Mouse (Mus musculus): ENCODE measurements at regions not wholly inside any gene's neighbourhood (a gene's known extent, or its start where the extent isn't known, plus 50 kb on each side); places are given as distances from the start of the nearest gene placed in this dataset.
"Not testable (repeated sequence)": the region's sequence is repeated elsewhere in the genome, so short reads cannot be mapped to it uniquely, and the experiment has no call there.

DNA sequence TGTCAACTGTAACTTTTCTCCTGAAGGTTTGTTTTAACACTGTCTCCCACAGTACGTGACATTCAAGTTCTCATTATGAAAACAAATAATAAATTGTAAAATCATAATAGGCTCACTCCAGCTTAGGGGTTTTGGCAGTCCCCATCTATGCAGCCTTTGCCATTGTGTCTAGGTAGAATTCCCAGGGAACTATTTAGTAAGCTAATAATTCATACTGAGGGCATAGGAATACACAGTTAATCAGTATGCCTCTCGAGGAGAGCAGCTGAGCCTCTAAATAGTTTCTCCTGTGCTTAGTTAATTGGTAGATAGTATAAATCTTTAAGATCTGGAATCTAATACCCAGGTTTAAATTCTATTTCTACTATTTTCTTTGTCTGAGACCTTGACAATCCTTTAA, 191.7 kb downstream of the Tprg start:
- H3K9me3 ChIP-seq, result no peaks in the 10 kb centered on the region
- 46% methylated on average over 2 of the region's 2 CpGs for WGBS
- ATAC-seq (ENCODE audit: low FRiP score, low read depth), result no peak
- H3K9ac ChIP-seq, result no peak overlapping the region
- no peak overlapping the region for H3K27ac ChIP-seq (replicated peaks)
- no peaks in the 10 kb centered on the region for H3K36me3 ChIP-seq
- no peak overlapping the region for H3K4me3 ChIP-seq
- no peak overlapping the region for H3K4me2 ChIP-seq
- no peaks in the 10 kb centered on the region for H3K4me1 ChIP-seq (replicated peaks)
- no peaks in the 10 kb centered on the region for H3K27me3 ChIP-seq

DNA sequence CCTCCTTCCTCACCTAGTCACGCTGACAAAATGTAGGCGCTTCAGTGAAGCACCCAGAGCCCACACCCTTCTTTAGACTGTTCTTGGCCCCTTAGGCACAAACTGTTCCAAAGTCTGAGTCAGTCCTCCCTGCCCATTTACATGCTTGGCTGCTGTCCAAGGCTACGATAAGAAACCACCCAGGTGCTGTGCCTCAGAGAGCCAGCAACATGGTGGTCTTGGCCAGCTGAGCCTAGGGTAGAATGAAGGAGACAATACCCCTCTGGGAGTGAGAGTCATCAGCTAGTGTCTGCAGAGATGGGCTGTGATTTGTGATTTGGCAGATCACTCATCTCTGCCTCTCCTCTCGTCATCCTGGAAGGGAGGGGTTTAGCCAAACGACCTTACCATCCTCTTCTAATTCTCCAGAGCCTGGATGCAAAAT, 197.2 kb downstream of the Tprg start:
- no peak for ATAC-seq (ENCODE audit: low FRiP score, low read depth)
- Histone ChIP-seq H3K9ac (no peak overlapping the region), H3K27ac (replicated peaks) (no peak overlapping the region), H3K27me3 (no peaks in the 10 kb centered on the region), H3K36me3 (no peaks in the 10 kb centered on the region), H3K4me3 (no peak overlapping the region), H3K4me2 (no peak overlapping the region), H3K9me3 (no peaks in the 10 kb centered on the region), H3K4me1 (replicated peaks) (no peaks in the 10 kb centered on the region)
- 55% methylated on average over 5 of the region's 5 CpGs for WGBS

DNA sequence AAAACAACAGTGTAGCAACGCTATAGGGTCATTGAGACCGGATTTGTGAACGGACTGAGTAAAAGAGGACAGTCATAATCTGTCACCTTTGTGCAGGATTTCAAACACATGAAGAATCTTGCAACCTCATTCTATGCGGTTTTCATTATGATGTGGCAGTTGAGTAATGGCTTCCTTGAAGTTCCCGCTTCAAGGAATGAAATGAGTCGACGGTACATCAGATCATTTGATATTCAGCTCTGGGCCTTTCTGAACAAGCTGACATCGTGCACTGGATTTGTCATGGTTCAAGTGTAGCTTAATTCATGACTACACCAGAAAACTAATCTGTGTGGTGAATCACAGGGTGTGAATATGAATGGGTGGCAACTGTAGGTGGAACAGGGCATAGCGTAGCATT, 198.4 kb downstream of the Tprg start:
- Histone ChIP-seq H3K4me1 (replicated peaks) (no peaks in the 10 kb centered on the region), H3K9ac (no peak overlapping the region), H3K27me3 (no peaks in the 10 kb centered on the region), H3K4me3 (no peak overlapping the region), H3K36me3 (no peaks in the 10 kb centered on the region), H3K4me2 (no peak overlapping the region), H3K27ac (replicated peaks) (no peak overlapping the region), H3K9me3 (no peaks in the 10 kb centered on the region)
- WGBS, result 72% methylated on average over 9 of the region's 9 CpGs
- ATAC-seq (ENCODE audit: low FRiP score, low read depth), result no peak

DNA sequence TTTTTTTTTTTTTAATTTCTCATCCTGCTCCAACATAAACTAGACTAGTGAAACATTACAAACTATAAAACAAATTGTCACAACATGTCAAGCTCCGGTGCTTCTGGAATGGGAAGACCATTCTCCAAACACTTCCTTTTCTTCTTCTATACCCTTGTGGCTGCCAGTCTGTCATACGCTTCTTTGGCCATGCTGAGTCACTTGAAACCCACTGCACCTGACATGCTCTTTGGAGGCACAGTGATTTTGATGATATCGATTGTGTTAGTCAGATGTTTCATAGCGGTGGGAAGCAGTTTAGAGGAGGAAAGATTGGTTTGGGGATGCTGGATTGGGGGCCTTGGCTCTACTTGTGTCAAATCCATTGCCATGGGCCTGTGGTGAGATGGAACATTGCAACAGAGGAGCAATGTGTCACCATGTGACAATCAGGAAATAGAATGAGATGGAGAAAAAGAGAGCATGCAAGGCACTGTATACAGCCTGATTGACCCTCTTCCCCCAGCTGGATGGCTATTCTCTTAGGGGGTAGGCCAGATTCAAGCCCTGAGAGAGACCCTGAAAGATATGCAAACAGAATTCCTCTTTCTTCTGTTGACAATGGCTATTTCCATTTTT, 197.0 kb upstream of the Trp63 start:
- no peak overlapping the region for H3K4me2 ChIP-seq
- no peak overlapping the region for H3K9ac ChIP-seq
- ATAC-seq (ENCODE audit: low FRiP score, low read depth), result no peak
- H3K36me3 ChIP-seq, result no peaks in the 10 kb centered on the region
- H3K27ac ChIP-seq (replicated peaks), result no peak overlapping the region
- no peaks in the 10 kb centered on the region for H3K27me3 ChIP-seq
- H3K4me3 ChIP-seq, result no peak overlapping the region
- H3K9me3 ChIP-seq, result no peaks in the 10 kb centered on the region
- no peaks in the 10 kb centered on the region for H3K4me1 ChIP-seq (replicated peaks)
- WGBS, result 93% methylated on average over 4 of the region's 4 CpGs

DNA sequence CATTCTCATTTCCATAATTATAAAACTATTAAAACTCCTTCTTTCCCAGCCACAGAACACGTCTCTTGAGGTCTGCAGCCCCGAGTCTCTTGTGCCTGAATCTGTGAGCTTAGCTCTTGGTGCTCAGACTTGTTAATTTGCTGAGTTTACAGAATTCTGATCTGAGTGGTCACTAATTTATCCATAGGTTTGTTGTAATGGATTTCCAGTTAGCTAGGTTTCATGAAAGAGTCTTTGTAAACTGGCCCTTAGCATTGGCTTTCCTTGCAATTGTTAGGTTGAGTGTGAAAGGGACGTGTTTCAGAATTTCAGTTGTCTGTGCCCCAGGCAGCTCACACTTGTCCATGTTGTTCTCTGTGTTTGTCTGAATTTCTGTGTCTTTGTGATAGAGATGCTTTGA, 192.7 kb upstream of the Trp63 start:
- 83% methylated on average over 3 of the region's 3 CpGs for WGBS
- Histone ChIP-seq H3K27ac (replicated peaks) (no peak overlapping the region), H3K4me1 (replicated peaks) (no peaks in the 10 kb centered on the region), H3K4me3 (no peak overlapping the region), H3K4me2 (no peak overlapping the region), H3K9me3 (no peaks in the 10 kb centered on the region), H3K9ac (no peak overlapping the region), H3K36me3 (no peaks in the 10 kb centered on the region), H3K27me3 (no peaks in the 10 kb centered on the region)
- no peak for ATAC-seq (ENCODE audit: low FRiP score, low read depth)

- H3K9me3 ChIP-seq, result no peaks in the 10 kb centered on the region
- no peak overlapping the region for H3K4me3 ChIP-seq
- H3K36me3 ChIP-seq, result no peaks in the 10 kb centered on the region
- H3K4me1 ChIP-seq (replicated peaks), result no peaks in the 10 kb centered on the region
- H3K4me2 ChIP-seq, result no peak overlapping the region
- H3K27me3 ChIP-seq, result no peaks in the 10 kb centered on the region
- 89% methylated on average over 3 of the region's 3 CpGs for WGBS
- H3K27ac ChIP-seq (replicated peaks), result no peak overlapping the region
- no peak for ATAC-seq (ENCODE audit: low FRiP score, low read depth)
- H3K9ac ChIP-seq, result no peak overlapping the region
Observed at GRCm38 (mm10) chr16:25494153-25494552, 189.4 kb upstream of the Trp63 start.

DNA sequence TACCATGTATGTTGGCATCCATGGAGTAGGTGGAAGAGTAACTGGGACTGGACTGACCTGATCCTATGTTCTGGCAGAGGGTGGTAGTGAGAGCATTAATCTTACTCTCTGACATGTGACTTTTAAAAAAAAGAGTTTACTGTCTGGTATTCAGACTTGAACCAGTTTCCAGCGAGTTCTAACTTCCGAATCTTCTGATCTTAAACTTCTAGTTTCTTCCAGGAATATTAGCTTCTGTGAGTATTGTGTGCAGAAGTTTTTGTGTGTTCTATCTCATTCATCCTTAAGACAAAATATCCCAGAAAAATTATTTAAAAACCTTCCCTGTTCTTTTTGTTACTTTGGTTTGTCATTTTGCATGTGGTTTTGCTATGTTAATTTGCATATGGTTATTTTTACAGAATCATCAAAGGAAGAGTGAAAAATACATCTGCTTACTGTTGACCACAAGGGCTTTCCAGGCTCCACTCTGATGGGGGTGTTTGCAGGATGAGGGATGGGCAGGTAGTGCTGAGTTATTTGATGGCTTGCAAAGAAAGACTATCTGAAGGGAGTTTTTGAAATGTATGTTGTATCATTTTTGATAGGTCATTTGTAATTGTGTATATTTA, 187.9 kb upstream of the Trp63 start:
- Histone ChIP-seq H3K4me3 (no peak overlapping the region), H3K9ac (no peak overlapping the region), H3K27me3 (no peaks in the 10 kb centered on the region), H3K27ac (replicated peaks) (no peak overlapping the region), H3K9me3 (no peaks in the 10 kb centered on the region), H3K36me3 (no peaks in the 10 kb centered on the region), H3K4me2 (no peak overlapping the region), H3K4me1 (replicated peaks) (no peaks in the 10 kb centered on the region)
- 93% methylated on average over 2 of the region's 2 CpGs for WGBS
- no peak for ATAC-seq (ENCODE audit: low FRiP score, low read depth)

- WGBS, result 48% methylated on average over 3 of the region's 3 CpGs
- Histone ChIP-seq H3K4me3 (no peak overlapping the region), H3K36me3 (no peaks in the 10 kb centered on the region), H3K9ac (no peak overlapping the region), H3K27me3 (no peaks in the 10 kb centered on the region), H3K27ac (replicated peaks) (no peak overlapping the region), H3K4me2 (no peak overlapping the region), H3K9me3 (no peaks in the 10 kb centered on the region), H3K4me1 (replicated peaks) (no peaks in the 10 kb centered on the region)
- no peak for ATAC-seq (ENCODE audit: low FRiP score, low read depth)
Observed at GRCm38 (mm10) chr16:25504829-25505228, 178.7 kb upstream of the Trp63 start.

GRCm38 (mm10) chr16:25517114-25517868, 166.3 kb upstream of the Trp63 start:
- no peaks in the 10 kb centered on the region for H3K27me3 ChIP-seq
- 67% methylated on average over 5 of the region's 7 CpGs for WGBS
- no peaks in the 10 kb centered on the region for H3K36me3 ChIP-seq
- no peak overlapping the region for H3K27ac ChIP-seq (replicated peaks)
- no peaks in the 10 kb centered on the region for H3K9me3 ChIP-seq
- no peaks in the 10 kb centered on the region for H3K4me1 ChIP-seq (replicated peaks)
- no peak for ATAC-seq (ENCODE audit: low FRiP score, low read depth)
- H3K4me3 ChIP-seq, result no peak overlapping the region
- no peak overlapping the region for H3K4me2 ChIP-seq
- H3K9ac ChIP-seq, result no peak overlapping the region

DNA sequence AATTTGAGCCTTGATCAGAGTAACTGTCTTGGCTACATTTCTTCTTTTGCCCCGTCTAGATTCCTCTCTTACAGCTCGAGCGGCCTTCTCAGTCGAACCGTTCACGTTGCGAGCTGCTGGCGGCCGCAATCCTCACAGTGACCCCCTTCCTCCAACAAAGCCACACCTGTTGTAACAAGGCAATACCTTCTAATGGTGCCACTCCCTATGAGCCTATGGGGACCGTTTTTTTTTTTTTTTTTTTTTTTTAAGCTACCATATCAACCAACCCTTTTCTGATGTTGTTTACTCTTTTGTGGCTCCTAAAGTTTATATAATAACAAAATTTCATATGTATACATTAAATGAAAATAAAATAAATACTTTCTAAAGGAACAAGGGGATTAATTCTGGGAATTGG, 160.4 kb upstream of the Trp63 start:
- not testable (repeated sequence) for H3K4me1 ChIP-seq (replicated peaks); H3K4me3 ChIP-seq; H3K4me2 ChIP-seq; H3K9me3 ChIP-seq; H3K27me3 ChIP-seq; H3K9ac ChIP-seq; ATAC-seq (ENCODE audit: low FRiP score, low read depth); H3K27ac ChIP-seq (replicated peaks); H3K36me3 ChIP-seq
- 87% methylated on average over 10 of the region's 10 CpGs for WGBS

- Histone ChIP-seq H3K4me2 (no peak overlapping the region), H3K9me3 (no peaks in the 10 kb centered on the region), H3K9ac (no peak overlapping the region), H3K4me1 (replicated peaks) (no peaks in the 10 kb centered on the region), H3K27ac (replicated peaks) (no peak overlapping the region), H3K27me3 (no peaks in the 10 kb centered on the region), H3K36me3 (no peaks in the 10 kb centered on the region), H3K4me3 (no peak overlapping the region)
- whole genome bisulfite sequencing, result 75% methylated on average over 2 of the region's 2 CpGs
- no peak for ATAC-seq (ENCODE audit: low FRiP score, low read depth)
Observed at GRCm38 (mm10) chr16:25523621-25524020, 159.9 kb upstream of the Trp63 start.

- no peak overlapping the region for H3K4me2 ChIP-seq
Observed at GRCm38 (mm10) chr16:25527850-25528249, 155.7 kb upstream of the Trp63 start.

More at GRCm38 (mm10) chr16:25527850-25528249, 155.7 kb upstream of the Trp63 start:
- Histone ChIP-seq H3K9me3 (no peaks in the 10 kb centered on the region), H3K27ac (replicated peaks) (no peak overlapping the region), H3K4me3 (no peak overlapping the region), H3K36me3 (no peaks in the 10 kb centered on the region), H3K4me1 (replicated peaks) (no peaks in the 10 kb centered on the region), H3K27me3 (no peaks in the 10 kb centered on the region), H3K9ac (no peak overlapping the region)
- ATAC-seq (ENCODE audit: low FRiP score, low read depth), result no peak
